Mouse (Mus musculus): ENCODE results near the gene Olfr681. TPM values are rescaled to one million over a fixed set of nuclear protein-coding genes. Genes with fewer than 3 reads are reported as not detected.

The Olfr681 gene
- polyA plus RNA-seq, 1 experiment from 2014 or later: not detected

Other genes with a start within 250 kb of the Olfr681 start
- not detected in 2 replicates for gene Olfr665, start 238.8 kb upstream of the Olfr681 start, polyA plus RNA-seq (2014; fragmentation: Nextera tagmentation; extraction: Ambion mirVana)
- not detected in 2 replicates for gene Olfr666, start 220.9 kb upstream of the Olfr681 start, polyA plus RNA-seq (2014; fragmentation: Nextera tagmentation; extraction: Ambion mirVana)
- gene Olfr667, start 195.4 kb upstream of the Olfr681 start, polyA plus RNA-seq (2014; fragmentation: Nextera tagmentation; extraction: Ambion mirVana): not detected in 2 replicates
- gene Olfr668, start 188.8 kb upstream of the Olfr681 start, polyA plus RNA-seq (2014; fragmentation: Nextera tagmentation; extraction: Ambion mirVana): not detected in 2 replicates
- not detected in 2 replicates for gene Olfr669, start 182.6 kb upstream of the Olfr681 start, polyA plus RNA-seq (2014; fragmentation: Nextera tagmentation; extraction: Ambion mirVana)
- gene Olfr670, start 154.2 kb upstream of the Olfr681 start, polyA plus RNA-seq (2014; fragmentation: Nextera tagmentation; extraction: Ambion mirVana): not detected in 2 replicates
- gene Olfr671, start 137.7 kb upstream of the Olfr681 start, polyA plus RNA-seq (2014; fragmentation: Nextera tagmentation; extraction: Ambion mirVana): not detected in 2 replicates
- gene Olfr672, start 114.8 kb upstream of the Olfr681 start, polyA plus RNA-seq (2014; fragmentation: Nextera tagmentation; extraction: Ambion mirVana): not detected in 2 replicates
- gene Olfr675, start 88.4 kb upstream of the Olfr681 start, polyA plus RNA-seq (2014; fragmentation: Nextera tagmentation; extraction: Ambion mirVana): not detected in 2 replicates
- not detected in 2 replicates for gene Olfr676, start 84.1 kb upstream of the Olfr681 start, polyA plus RNA-seq (2014; fragmentation: Nextera tagmentation; extraction: Ambion mirVana)
- not detected in 2 replicates for gene Olfr677, start 65.5 kb upstream of the Olfr681 start, polyA plus RNA-seq (2014; fragmentation: Nextera tagmentation; extraction: Ambion mirVana)
- gene Olfr678, start 52.4 kb upstream of the Olfr681 start, polyA plus RNA-seq (2014; fragmentation: Nextera tagmentation; extraction: Ambion mirVana): not detected in 2 replicates
- not detected in 2 replicates for gene Olfr679, start 35.6 kb upstream of the Olfr681 start, polyA plus RNA-seq (2014; fragmentation: Nextera tagmentation; extraction: Ambion mirVana)
- gene Olfr680-ps1, start 24.0 kb upstream of the Olfr681 start, polyA plus RNA-seq (2014; fragmentation: Nextera tagmentation; extraction: Ambion mirVana): not detected in 2 replicates
- gene Olfr683, start 30.2 kb downstream of the Olfr681 start, polyA plus RNA-seq (2014; fragmentation: Nextera tagmentation; extraction: Ambion mirVana): not detected in 2 replicates
- not detected in 2 replicates for gene Olfr684, start 46.8 kb downstream of the Olfr681 start, polyA plus RNA-seq (2014; fragmentation: Nextera tagmentation; extraction: Ambion mirVana)
- gene Olfr685, start 69.2 kb downstream of the Olfr681 start, polyA plus RNA-seq (2014; fragmentation: Nextera tagmentation; extraction: Ambion mirVana): not detected in 2 replicates
- gene Olfr686, start 90.6 kb downstream of the Olfr681 start, polyA plus RNA-seq (2014; fragmentation: Nextera tagmentation; extraction: Ambion mirVana): not detected in 2 replicates
- not detected in 2 replicates for gene Olfr688, start 171.3 kb downstream of the Olfr681 start, polyA plus RNA-seq (2014; fragmentation: Nextera tagmentation; extraction: Ambion mirVana)
- not detected in 2 replicates for gene Olfr689, start 194.3 kb downstream of the Olfr681 start, polyA plus RNA-seq (2014; fragmentation: Nextera tagmentation; extraction: Ambion mirVana)
- gene Olfr690, start 217.3 kb downstream of the Olfr681 start, polyA plus RNA-seq (2014; fragmentation: Nextera tagmentation; extraction: Ambion mirVana): not detected in 2 replicates
- gene Olfr691, start 225.4 kb downstream of the Olfr681 start, polyA plus RNA-seq (2014; fragmentation: Nextera tagmentation; extraction: Ambion mirVana): not detected in 2 replicates

Data from limb, embryonic 11.5 days (tissue).